Mouse (Mus musculus): ENCODE measurements around the gene Plxna4. TPM values are rescaled to one million over a fixed set of nuclear protein-coding genes. Genes with fewer than 3 reads are reported as not detected.

The Plxna4 gene
- polyA plus RNA-seq, 1 experiment from 2014 or later = 15.9 TPM

DNA sequence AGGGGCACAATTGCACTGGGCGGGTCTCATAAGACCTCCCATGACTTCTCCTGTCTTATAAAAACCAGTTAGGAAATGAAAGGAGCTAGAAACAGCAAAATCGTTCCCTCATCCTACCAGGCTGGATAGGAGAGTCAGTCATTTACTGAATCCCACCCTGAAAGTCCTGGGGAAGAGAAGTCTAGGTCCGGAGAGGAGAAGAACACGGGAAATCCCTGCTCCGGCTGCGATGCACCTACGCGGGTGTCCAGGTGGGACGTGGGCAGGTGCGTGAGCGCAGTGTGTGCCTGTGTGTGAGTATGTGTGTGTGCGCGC lies 1.2 kb downstream of the Plxna4 start:
- H3K27ac ChIP-seq = peak overlapping the region; percentile 97
- H3K9me3 ChIP-seq = no peaks in the 10 kb centered on the region
- peaks cover 16% of the 10 kb centered on the region for H3K27me3 ChIP-seq
- H3K9ac ChIP-seq = peak overlapping the region; percentile 97
- peaks cover 59% of the 10 kb centered on the region for H3K4me1 ChIP-seq (replicated peaks)
- WGBS = 2% methylated on average over 13 of the region's 13 CpGs
- no peaks in the 10 kb centered on the region for H3K36me3 ChIP-seq
- peak overlapping the region; percentile 87 for H3K4me3 ChIP-seq
- ATAC-seq (ENCODE audit: low FRiP score) = 0 out of 2 replicates have a peak, but pooled peaks have one; percentile 1
- peak overlapping the region; percentile 79 for H3K4me2 ChIP-seq

DNA sequence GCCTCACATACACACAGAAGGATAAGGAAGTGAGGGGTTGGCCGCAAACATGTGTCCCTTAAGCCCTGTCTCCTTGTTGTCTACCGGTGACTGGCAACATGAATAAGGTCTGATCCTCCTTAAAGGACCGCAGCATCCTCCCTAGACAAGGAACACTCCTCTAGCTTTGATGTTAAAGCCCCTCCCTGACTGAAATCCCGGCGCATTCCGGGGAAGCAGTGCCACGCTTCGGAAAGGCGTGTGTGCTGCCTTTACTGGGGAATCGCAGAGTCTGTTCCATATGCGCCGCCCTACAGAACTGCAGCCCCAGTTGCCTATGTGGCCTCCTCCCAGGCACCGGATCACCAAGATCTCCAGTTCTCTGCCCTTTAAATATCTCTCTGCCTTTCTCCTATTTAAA lies 1.6 kb downstream of the Plxna4 start:
- Histone ChIP-seq H3K4me3 (peak overlapping the region; percentile 87), H3K4me1 (replicated peaks) (peaks cover 63% of the 10 kb centered on the region), H3K9ac (peak overlapping the region; percentile 97), H3K27ac (peak overlapping the region; percentile 97), H3K9me3 (no peaks in the 10 kb centered on the region), H3K27me3 (peaks cover 16% of the 10 kb centered on the region), H3K36me3 (no peaks in the 10 kb centered on the region), H3K4me2 (peak overlapping the region; percentile 79)
- 1% methylated on average over 13 of the region's 13 CpGs for WGBS
- no peak for ATAC-seq (ENCODE audit: low FRiP score)

DNA sequence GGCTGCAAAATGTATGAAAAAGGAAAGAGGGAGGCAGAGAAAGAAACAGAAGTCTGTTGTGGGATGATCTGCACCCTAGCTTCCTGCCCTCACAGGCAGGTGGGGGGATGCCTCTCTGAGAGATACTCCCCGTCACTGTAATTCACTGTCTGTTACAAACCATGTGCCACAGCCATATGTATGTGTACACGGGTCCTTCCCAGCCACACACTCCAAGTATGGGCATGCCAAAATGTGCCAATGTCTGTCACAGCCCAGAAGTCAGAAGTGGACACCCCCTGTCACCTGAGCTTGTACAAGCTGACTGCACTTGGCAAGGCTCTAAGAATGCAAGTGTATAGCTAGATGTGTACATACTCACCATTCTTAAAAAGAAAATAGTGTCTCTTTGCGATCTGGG lies 2.8 kb downstream of the Plxna4 start:
- H3K4me2 ChIP-seq = peak overlapping the region; percentile 79
- no peaks in the 10 kb centered on the region for H3K36me3 ChIP-seq
- peaks cover 63% of the 10 kb centered on the region for H3K4me1 ChIP-seq (replicated peaks)
- H3K27me3 ChIP-seq = peaks cover 9% of the 10 kb centered on the region
- WGBS = 36% methylated on average over 3 of the region's 3 CpGs
- peak overlapping the region; percentile 72 for H3K27ac ChIP-seq
- peak overlapping the region; percentile 87 for H3K4me3 ChIP-seq
- H3K9ac ChIP-seq = peak overlapping the region; percentile 97
- no peaks in the 10 kb centered on the region for H3K9me3 ChIP-seq
- no peak for ATAC-seq (ENCODE audit: low FRiP score)

DNA sequence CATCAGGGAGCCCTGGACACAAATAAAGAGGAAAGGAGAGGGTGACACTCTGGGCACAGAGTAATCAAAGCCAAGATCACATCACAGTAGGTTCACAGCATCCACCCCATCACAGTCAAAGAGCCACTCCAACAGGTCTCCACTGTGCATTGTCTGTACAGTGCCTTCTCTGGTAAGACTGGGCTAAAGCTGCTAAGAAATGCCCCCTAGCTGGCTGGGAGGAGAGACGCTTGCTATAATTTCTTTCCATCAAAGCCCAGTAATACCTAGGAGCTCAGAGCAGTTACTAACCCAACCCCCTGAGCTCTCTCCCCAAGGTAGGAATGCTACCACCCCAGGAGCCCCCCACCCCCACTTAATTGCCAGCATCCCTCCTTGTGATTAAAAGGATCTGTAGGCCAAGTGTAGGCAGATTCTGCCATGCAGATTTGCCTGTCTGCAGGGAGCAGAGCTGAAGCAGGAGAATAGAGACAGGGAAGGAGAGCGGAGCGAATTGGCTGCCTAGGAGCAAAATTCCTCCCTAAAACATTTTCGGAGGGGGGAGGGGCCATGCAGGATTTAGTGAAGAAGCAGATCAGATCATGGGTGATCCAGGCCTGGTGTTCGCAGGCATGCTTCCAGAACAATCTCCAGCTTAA lies 3.6 kb downstream of the Plxna4 start:
- Histone ChIP-seq H3K4me3 (peak overlapping the region; percentile 87), H3K4me1 (replicated peaks) (peaks cover 63% of the 10 kb centered on the region), H3K36me3 (no peaks in the 10 kb centered on the region), H3K27ac (peak overlapping the region; percentile 72), H3K9ac (peak overlapping the region; percentile 97), H3K4me2 (peak overlapping the region; percentile 79), H3K9me3 (no peaks in the 10 kb centered on the region), H3K27me3 (peaks cover 8% of the 10 kb centered on the region; the same call in 1 of the 2 replicates)
- peak; percentile 14; the same call in 1 of the 2 replicates for ATAC-seq (ENCODE audit: low FRiP score)
- WGBS = 20% methylated on average over 5 of the region's 5 CpGs

GRCm38 (mm10) chr6:32583582-32583981 lies 4.4 kb downstream of the Plxna4 start:
- no peaks in the 10 kb centered on the region for H3K9me3 ChIP-seq
- peak overlapping the region; percentile 97 for H3K9ac ChIP-seq
- WGBS = 6% methylated on average over 3 of the region's 3 CpGs
- H3K27me3 ChIP-seq = peaks cover 4% of the 10 kb centered on the region; the same call in 1 of the 2 replicates
- peaks cover 67% of the 10 kb centered on the region for H3K4me1 ChIP-seq (replicated peaks)
- no peak for ATAC-seq (ENCODE audit: low FRiP score)
- H3K36me3 ChIP-seq = 0 out of 2 replicates have a peak, but pooled peaks cover 3% of the 10 kb centered on the region
- peak overlapping the region; percentile 79 for H3K4me2 ChIP-seq
- H3K4me3 ChIP-seq = peak overlapping the region; percentile 87
- peak overlapping the region; percentile 72; the same call in 1 of the 2 replicates for H3K27ac ChIP-seq

DNA sequence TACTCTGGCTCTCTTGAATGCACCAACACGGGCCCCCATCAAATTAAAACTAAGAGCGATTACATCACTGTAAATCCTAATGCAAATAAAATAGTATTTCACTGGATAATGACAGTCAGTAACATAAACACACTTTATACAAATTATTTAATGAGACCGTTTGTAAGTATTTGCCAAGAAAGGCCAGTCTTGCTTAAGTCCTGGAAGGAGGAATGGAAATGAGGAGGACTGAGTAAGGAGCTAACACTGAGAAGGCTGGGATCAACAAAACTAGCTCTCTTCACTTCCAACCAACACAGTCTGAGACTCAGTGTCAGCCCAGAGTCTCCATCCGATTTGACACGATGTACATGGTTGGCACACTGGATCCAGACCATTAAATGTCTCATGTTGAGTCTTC lies 16.5 kb downstream of the Plxna4 start:
- WGBS = 93% methylated on average over 5 of the region's 5 CpGs

DNA sequence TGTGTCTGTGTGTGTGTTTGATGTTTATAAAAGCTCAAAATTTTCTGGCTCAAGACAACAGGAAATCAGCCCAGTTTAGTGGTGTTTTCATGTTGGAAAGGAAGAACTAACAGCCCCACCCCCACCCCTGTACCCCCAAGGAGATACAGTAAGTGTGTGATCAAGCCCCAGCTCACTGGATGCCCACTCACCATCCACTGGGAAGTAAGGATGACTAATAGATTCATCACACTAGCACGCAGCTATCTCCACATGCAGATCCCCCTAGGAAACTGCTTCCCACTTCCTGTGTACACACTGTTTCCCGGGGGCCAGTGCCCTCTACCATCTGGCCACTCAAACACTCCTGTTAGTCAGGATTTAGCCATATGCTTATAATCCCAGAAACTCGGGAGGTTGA lies 17.5 kb downstream of the Plxna4 start:
- Histone ChIP-seq H3K9ac (no peak overlapping the region), H3K9me3 (no peaks in the 10 kb centered on the region), H3K4me3 (no peak overlapping the region), H3K27me3 (no peaks in the 10 kb centered on the region; the same call in 1 of the 2 replicates), H3K36me3 (no peaks in the 10 kb centered on the region), H3K27ac (no peak overlapping the region), H3K4me2 (no peak overlapping the region), H3K4me1 (replicated peaks) (peaks cover 23% of the 10 kb centered on the region)
- 48% methylated on average over 3 of the region's 3 CpGs for WGBS
- no peak for ATAC-seq (ENCODE audit: low FRiP score)

More for the DNA sequence above, 16.5 kb downstream of the Plxna4 start:
- no peak for ATAC-seq (ENCODE audit: low FRiP score)
- Histone ChIP-seq H3K4me2 (no peak overlapping the region), H3K4me1 (replicated peaks) (peaks cover 27% of the 10 kb centered on the region), H3K9ac (no peak overlapping the region), H3K36me3 (no peaks in the 10 kb centered on the region), H3K27ac (no peak overlapping the region), H3K4me3 (no peak overlapping the region), H3K9me3 (no peaks in the 10 kb centered on the region), H3K27me3 (no peaks in the 10 kb centered on the region; the same call in 1 of the 2 replicates)

DNA sequence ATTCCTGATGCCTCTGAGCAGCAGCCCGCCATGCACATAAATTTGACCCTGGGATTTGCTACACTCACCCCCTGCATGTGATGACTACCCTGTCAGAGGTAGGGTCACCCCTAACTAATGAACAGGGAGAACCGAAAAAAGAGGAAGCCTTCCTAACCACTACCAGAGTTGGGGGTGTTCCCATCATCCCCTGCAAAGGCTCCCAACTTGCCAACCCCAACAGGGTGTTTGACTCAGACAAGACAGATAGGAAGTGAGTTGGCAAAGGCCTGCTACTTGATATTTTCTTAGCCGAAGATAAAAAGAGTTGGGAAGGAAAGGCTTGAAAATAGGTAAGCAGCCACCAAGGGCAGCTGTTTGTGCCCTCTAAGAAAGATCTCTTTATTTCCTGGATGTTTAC lies 18.1 kb downstream of the Plxna4 start:
- 88% methylated on average over 3 of the region's 3 CpGs for WGBS
- no peaks in the 10 kb centered on the region for H3K9me3 ChIP-seq
- no peaks in the 10 kb centered on the region; the same call in 1 of the 2 replicates for H3K27me3 ChIP-seq
- peaks cover 23% of the 10 kb centered on the region for H3K4me1 ChIP-seq (replicated peaks)
- no peaks in the 10 kb centered on the region for H3K36me3 ChIP-seq
- no peak overlapping the region for H3K27ac ChIP-seq
- ATAC-seq (ENCODE audit: low FRiP score) = no peak
- no peak overlapping the region for H3K4me3 ChIP-seq
- H3K4me2 ChIP-seq = no peak overlapping the region
- H3K9ac ChIP-seq = no peak overlapping the region

- Histone ChIP-seq H3K36me3 (peaks cover 6% of the 10 kb centered on the region), H3K9ac (no peak overlapping the region), H3K4me3 (no peak overlapping the region), H3K4me1 (replicated peaks) (peaks cover 7% of the 10 kb centered on the region), H3K27ac (no peak overlapping the region), H3K9me3 (no peaks in the 10 kb centered on the region), H3K4me2 (no peak overlapping the region), H3K27me3 (no peaks in the 10 kb centered on the region)
- 85% methylated on average over 1 of the region's 1 CpGs for WGBS
- ATAC-seq (ENCODE audit: low FRiP score) = no peak
Observed at GRCm38 (mm10) chr6:32546915-32547314, 41.1 kb downstream of the Plxna4 start.

- H3K4me2 ChIP-seq = no peak overlapping the region
- H3K27ac ChIP-seq = no peak overlapping the region
- ATAC-seq (ENCODE audit: low FRiP score) = no peak
- 93% methylated on average over 3 of the region's 3 CpGs for WGBS
- H3K36me3 ChIP-seq = peaks cover 6% of the 10 kb centered on the region
- no peak overlapping the region for H3K9ac ChIP-seq
- peaks cover 7% of the 10 kb centered on the region for H3K4me1 ChIP-seq (replicated peaks)
- H3K27me3 ChIP-seq = no peaks in the 10 kb centered on the region
- H3K4me3 ChIP-seq = no peak overlapping the region
- no peaks in the 10 kb centered on the region for H3K9me3 ChIP-seq
Observed at GRCm38 (mm10) chr6:32544021-32544420, 44.0 kb downstream of the Plxna4 start.

GRCm38 (mm10) chr6:32540155-32540554 lies 47.8 kb downstream of the Plxna4 start:
- Histone ChIP-seq H3K9me3 (no peaks in the 10 kb centered on the region), H3K36me3 (peaks cover under 1% of the 10 kb centered on the region; the same call in 1 of the 2 replicates), H3K4me1 (replicated peaks) (peaks cover 7% of the 10 kb centered on the region), H3K9ac (no peak overlapping the region), H3K4me2 (no peak overlapping the region), H3K27me3 (no peaks in the 10 kb centered on the region), H3K4me3 (no peak overlapping the region), H3K27ac (no peak overlapping the region)
- WGBS = 91% methylated on average over 4 of the region's 4 CpGs
- no peak for ATAC-seq (ENCODE audit: low FRiP score)

- no peak for ATAC-seq (ENCODE audit: low FRiP score)
- Histone ChIP-seq H3K27me3 (no peaks in the 10 kb centered on the region), H3K4me3 (no peak overlapping the region), H3K9me3 (no peaks in the 10 kb centered on the region), H3K36me3 (0 out of 2 replicates have a peak, but pooled peaks cover 4% of the 10 kb centered on the region), H3K4me1 (replicated peaks) (peaks cover 2% of the 10 kb centered on the region; the same call in 1 of the 2 replicates), H3K9ac (no peak overlapping the region), H3K27ac (no peak overlapping the region), H3K4me2 (no peak overlapping the region)
- WGBS = 75% methylated on average over 3 of the region's 3 CpGs
Observed at GRCm38 (mm10) chr6:32533962-32534740, 53.8 kb downstream of the Plxna4 start.
